In genomic region chr16:5271411-5272035, GRCm38 (mm10) we compare ENCODE assay signal across 18 mouse cellular contexts. TPM values are rescaled to one million over a fixed set of nuclear protein-coding genes. Genes with fewer than 3 reads are reported as not detected.
"Had no signal": no experiment of that assay in that cellular context is flagged by ENCODE, and none has a peak within 500 bp of the region (broad histone marks: within the 10 kb centered on the region; RNA-seq: fewer than 3 reads in every experiment).

No protein-coding gene starts in this region.

- DNase-seq: kidney, adult 2 months; kidney, postnatal 25 days; layer of hippocampus, adult 9-11 months; layer of hippocampus, postnatal 36 days; lung, embryonic 14.5 days; lung, postnatal 4 days; midbrain, embryonic 14.5 days; right cerebral cortex, postnatal 4 days; spleen, adult 18-20 months; thymus, adult 18-20 months; thymus, postnatal 14 days had no signal

- H3K4me3 ChIP-seq: limb, embryonic 13.5 days; midbrain, embryonic 10.5 days; neural tube, embryonic 12.5 days had no signal

- H3K9ac ChIP-seq: limb, embryonic 13.5 days; lung, embryonic 14.5 days; neural tube, embryonic 12.5 days had no signal

- H3K27me3 ChIP-seq: limb, embryonic 13.5 days; neural tube, embryonic 12.5 days had no signal

- H3K36me3 ChIP-seq: limb, embryonic 13.5 days; midbrain, embryonic 10.5 days; neural tube, embryonic 12.5 days had no signal

- H3K9me3 ChIP-seq: limb, embryonic 13.5 days; neural tube, embryonic 12.5 days had no signal

- H3K4me2 ChIP-seq: limb, embryonic 13.5 days; liver, embryonic 11.5 days; lung, embryonic 14.5 days; neural tube, embryonic 12.5 days had no signal

- H3K27ac ChIP-seq: limb, embryonic 13.5 days; midbrain, embryonic 10.5 days; neural tube, embryonic 12.5 days had no signal

- H3K4me1 ChIP-seq: limb, embryonic 13.5 days; midbrain, embryonic 10.5 days; neural tube, embryonic 12.5 days had no signal

RNA-seq across cellular contexts. Expression of gene AU021092, which starts 49.4 kb away (rescaled TPM):
- total RNA-seq: megakaryocyte, adult 5-6 weeks; monocyte, adult 5-6 weeks; neutrophil, adult 5-6 weeks had no signal
